Mouse (Mus musculus): ENCODE measurements at regions not wholly inside any gene's neighbourhood (a gene's known extent, or its start where the extent isn't known, plus 50 kb on each side); places are given as distances from the start of the nearest gene placed in this dataset.
"Not testable (repeated sequence)": the region's sequence is repeated elsewhere in the genome, so short reads cannot be mapped to it uniquely, and the experiment has no call there.

DNA sequence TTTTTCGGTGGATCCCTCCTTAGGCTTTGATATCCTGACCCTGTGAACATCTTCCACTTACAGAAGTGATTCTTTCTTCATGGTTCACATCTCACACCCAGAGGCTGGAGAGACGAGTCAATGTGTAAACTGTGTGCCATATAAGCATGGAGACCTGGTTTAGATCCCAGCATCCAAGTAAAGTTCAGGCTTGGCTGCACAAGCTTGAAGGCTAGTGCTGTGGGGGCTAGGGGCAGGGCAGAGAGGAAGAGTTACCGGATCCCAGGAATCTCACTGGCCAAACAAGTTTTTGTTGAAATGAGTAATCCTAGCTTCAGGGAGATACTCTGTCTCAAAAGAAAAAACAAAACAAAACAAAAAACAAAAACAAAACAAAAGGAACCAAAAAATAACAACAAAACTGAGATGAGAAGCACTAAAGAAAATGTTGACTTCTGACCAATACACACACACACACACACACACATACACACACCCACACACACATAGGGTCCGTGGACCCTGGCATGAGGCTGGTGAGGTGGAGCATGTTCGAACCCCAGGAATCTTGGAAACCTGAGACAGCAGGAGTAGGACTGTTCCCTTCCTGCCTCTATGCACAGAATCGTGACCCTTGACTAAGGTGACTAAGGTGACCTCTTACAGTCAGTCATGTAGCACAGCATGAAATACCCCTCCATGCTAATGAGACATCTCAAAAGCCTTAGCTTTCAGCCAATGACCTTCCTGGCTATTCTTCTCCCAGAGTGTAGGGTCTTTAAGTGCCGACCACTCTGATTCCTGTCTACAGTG lies 55.2 kb downstream of the Gm12728 start:
- no peak for DNase-seq (ENCODE audit: low spot score in 2 of 2)
- TF ChIP-seq CTCF (conservative IDR thresholded peaks at IDR 0.05) = no peak
- H3K4me3 ChIP-seq = no peak overlapping the region
- H3K27ac ChIP-seq = no peak overlapping the region

DNA sequence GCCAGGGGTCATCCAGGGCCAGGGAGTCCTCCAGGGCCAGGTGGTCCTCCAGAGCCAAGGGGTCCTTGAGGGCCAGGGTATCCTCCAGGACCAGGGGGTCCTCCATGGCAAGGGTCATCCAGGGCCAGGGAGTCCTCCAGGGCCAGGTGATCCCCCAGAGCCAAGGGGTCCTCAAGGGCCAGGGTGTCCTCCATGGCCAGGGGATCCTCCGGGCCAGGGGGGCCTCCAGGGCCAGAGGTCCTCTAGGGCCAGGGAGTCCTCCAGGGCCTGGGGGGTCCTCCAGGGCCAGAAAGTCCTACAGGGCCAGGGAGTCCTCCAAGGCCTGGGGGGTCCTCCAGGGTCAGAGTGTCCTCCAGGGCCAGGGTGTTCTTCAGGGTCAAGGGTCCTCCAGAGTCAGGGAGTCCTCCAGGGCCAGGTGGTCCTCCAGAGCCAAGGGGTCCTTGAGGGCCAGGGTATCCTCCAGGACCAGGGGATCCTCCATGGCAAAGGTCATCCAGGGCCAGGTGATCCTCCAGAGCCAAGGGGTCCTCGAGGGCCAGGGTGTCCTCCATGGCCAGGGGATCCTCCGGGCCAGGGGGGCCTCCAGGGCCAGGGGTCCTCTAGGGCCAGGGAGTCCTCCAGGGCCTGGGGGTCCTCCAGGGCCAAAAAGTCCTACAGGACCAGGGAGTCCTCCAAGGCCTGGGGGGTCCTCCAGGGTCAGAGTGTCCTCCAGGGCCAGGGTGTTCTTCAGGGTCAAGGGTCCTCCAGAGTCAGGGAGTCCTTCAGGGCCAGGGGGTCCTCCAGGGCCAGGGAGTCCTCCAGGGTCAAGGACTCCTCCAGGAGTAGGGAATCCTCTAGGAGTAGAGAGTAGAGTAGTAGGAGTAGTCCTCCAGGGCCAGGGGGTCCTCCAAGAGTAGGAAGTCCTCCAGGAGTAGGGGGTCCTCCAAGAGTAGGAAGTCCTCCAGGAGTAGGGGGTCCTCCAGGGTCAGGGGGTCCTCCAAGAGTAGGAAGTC lies 56.6 kb downstream of the Gm12728 start:
- not testable (repeated sequence) for DNase-seq (ENCODE audit: low spot score in 2 of 2); H3K27ac ChIP-seq; H3K4me3 ChIP-seq

DNA sequence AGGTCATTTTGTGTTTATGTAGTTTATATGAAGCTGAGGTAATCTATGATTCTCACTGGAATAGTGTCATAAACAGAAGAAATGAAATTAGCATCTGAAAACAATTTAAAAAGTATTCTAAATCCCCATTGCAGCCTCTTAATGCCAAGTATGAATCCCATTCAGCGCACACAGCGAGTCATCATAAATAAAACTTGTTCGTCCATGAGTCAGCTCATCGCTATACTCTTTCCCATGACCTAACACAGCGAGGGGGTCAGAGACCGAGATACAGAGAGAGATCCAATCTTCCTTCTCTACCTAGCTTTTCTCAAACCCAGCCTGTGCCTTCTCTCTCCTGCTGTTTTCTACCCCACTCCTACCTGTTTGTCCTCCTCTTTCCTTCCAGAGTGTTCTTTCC lies 63.4 kb downstream of the Gm12728 start:
- DNase-seq (ENCODE audit: low spot score in 2 of 2) = no peak

DNA sequence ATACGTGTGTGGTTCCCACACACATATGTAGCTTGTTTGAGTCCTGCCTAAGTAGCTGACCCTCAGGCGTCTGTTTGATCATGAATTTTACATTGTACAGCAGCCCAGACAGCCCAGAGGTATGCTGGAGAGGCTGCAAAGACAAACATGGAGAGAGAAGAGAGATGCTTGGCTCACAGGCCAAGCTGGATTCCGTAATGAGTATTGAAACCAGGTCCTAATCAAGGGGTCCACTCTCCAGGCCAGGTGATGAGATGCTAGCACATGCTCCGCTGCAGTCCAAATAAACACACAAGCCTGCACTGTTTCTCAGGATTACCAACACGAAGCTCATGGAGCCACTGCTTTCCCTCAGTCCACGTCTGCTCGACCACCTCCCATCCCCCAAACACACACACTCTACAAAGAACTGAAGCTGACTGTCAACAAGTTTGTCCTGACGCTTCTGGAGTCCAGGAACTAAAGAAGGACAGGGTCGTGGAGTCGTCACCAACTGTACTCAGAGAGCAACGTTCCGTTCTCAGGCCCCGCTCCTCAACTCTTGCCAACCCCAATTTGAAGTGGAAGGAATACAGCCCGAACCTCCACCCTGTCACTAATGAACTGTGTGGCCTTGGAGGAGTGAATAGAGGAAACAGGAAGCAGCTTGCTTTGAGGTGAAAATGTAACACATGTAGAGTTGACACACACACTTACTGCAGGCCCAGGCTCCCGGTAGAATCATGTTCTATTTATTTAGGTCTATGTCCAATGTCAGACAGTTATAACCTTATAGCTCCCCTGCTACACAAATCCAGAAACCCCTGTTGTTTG lies 69.6 kb downstream of the Gm12728 start:
- no peak overlapping the region for H3K4me3 ChIP-seq
- no peak for DNase-seq (ENCODE audit: low spot score in 2 of 2)
- no peak overlapping the region for H3K27ac ChIP-seq
- TF ChIP-seq CTCF (conservative IDR thresholded peaks at IDR 0.05) = no peak

More for the DNA sequence above, 63.4 kb downstream of the Gm12728 start:
- no peak for TF ChIP-seq CTCF (conservative IDR thresholded peaks at IDR 0.05)
- no peak overlapping the region for H3K27ac ChIP-seq
- H3K4me3 ChIP-seq = no peak overlapping the region

DNA sequence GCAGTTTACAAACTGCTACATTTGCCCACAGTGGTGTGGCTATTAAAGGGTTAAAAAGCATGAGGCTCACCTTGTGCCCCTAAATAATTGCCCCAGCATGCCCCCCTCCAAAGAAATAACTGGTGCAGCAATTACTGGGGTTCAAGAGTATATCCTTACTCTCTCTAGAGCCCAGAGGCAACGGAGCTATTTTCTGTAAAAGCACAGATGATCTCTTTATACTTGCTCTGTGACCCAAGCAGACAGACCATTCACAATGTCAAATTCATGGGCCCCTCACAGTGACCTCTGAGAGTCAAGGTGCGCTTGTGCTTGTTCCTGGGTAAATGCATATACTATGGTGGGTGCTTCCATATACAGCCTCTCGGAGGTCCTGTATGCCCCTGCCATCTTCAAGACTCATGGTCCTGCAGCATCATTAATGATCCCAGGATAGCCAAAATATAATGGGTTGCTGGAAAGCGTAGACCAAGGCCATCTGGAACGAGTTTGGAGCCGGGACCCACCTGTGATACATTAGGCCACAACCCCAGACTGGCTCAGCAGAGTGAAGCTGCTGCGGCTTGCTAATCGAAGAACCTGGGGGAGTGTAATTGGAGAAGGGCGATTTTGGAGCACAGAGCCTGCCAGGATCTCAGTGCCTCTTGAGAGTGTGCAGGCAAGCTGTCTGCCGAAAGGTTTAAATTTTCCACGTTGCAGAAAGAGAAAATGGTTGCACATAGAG lies 71.4 kb downstream of the Gm12728 start:
- no peak for TF ChIP-seq CTCF (conservative IDR thresholded peaks at IDR 0.05)
- H3K27ac ChIP-seq = no peak overlapping the region
- DNase-seq (ENCODE audit: low spot score in 2 of 2) = no peak
- H3K4me3 ChIP-seq = no peak overlapping the region

GRCm38 (mm10) chr4:105861654-105862037 lies 72.0 kb downstream of the Gm12728 start:
- Histone ChIP-seq H3K27ac (no peak overlapping the region), H3K4me3 (no peak overlapping the region)
- DNase-seq (ENCODE audit: low spot score in 2 of 2) = no peak
- no peak for TF ChIP-seq CTCF (conservative IDR thresholded peaks at IDR 0.05)

- no peak for TF ChIP-seq CTCF (conservative IDR thresholded peaks at IDR 0.05)
- Histone ChIP-seq H3K4me3 (no peak overlapping the region), H3K27ac (no peak overlapping the region)
- DNase-seq (ENCODE audit: low spot score in 2 of 2) = no peak
Observed at GRCm38 (mm10) chr4:105870512-105870911, 80.8 kb downstream of the Gm12728 start.

DNA sequence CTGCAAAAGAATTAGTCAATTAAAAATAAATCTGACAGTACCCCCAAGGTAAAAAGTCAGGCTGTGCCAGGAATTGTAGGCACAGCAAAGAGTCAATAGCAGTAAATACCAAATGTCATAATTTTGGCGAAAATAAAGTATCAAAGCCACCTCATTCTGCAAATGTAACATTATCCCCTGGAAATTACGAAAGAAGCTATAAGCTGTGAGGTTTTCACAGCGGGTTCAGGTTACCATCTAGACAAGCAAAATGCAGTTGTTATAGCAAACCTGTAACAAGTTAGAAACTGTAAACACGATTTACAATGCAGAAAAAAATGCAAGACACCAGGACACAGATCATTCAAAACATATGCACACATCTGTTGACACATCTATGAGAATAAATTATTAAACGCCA lies 87.6 kb downstream of the Gm12728 start:
- Histone ChIP-seq H3K27ac (no peak overlapping the region), H3K4me3 (no peak overlapping the region)
- DNase-seq (ENCODE audit: low spot score in 2 of 2) = no peak
- TF ChIP-seq CTCF (conservative IDR thresholded peaks at IDR 0.05) = no peak

DNA sequence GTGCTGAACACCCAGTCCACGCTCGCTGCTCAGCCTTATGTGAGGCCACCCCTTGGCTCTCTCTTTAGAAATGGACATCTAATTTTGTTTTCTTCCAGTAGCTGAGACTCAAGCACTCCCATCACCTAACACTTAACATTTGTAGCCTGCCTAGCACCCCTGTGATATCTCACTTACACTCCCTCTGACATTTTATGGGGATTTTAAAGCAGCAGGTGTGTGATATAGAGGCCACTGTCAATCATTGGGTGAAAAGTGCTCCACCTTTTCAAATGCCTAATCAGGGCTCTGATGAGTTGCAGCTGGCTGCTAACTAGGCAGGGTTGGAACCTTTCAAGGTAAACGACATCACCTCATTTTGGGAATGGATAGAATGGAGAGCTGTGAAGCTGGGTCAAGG lies 90.2 kb downstream of the Gm12728 start:
- no peak for TF ChIP-seq CTCF (conservative IDR thresholded peaks at IDR 0.05)
- H3K4me3 ChIP-seq = no peak overlapping the region
- no peak overlapping the region for H3K27ac ChIP-seq

GRCm38 (mm10) chr4:105884791-105885190 lies 95.1 kb downstream of the Gm12728 start:
- H3K4me3 ChIP-seq = no peak overlapping the region
- TF ChIP-seq CTCF (conservative IDR thresholded peaks at IDR 0.05) = no peak

More for the DNA sequence above, 90.2 kb downstream of the Gm12728 start:
- DNase-seq (ENCODE audit: low spot score in 2 of 2) = no peak

DNA sequence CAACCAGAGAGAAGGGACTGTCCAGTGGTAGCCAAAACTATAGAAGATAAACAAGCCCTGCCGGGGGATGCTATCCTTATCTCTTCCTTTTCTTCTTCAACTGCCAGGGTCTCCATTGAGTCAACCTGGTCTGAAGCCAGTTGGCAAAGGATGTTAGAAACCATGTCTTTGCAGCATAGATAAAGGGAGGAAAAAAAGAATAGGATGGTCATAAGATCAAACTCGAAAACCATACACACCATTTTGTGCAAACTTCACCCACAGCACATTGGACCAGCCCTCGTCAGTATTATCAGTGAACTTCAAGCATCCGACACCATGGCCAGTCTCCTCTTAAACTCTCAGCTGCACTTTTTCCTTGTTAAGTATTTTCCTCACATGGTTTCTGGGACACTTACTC lies 101.8 kb downstream of the Gm12728 start:
- no peak for TF ChIP-seq CTCF (conservative IDR thresholded peaks at IDR 0.05)
- H3K27ac ChIP-seq = no peak overlapping the region
- DNase-seq (ENCODE audit: low spot score in 2 of 2) = no peak

More at GRCm38 (mm10) chr4:105884791-105885190, 95.1 kb downstream of the Gm12728 start:
- H3K27ac ChIP-seq = no peak overlapping the region
- no peak for DNase-seq (ENCODE audit: low spot score in 2 of 2)

DNA sequence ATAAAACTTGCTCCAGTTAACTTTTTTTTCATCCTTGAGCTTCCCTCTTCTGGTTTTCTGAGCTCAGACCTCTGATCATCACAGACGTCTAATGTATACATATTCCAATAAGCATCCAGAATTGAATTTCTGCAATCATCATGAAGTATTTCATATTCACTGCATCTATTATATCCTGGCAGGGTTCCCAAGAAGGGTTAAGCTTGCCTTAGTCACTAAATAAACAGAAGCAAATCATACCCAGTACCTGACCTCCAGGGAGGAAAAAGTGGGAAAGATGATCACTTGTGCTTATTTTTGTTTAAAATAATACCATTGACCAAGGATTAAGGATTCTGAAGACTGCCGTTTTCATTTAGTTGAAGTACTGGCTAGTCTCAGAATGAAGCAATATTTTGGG lies 102.4 kb downstream of the Gm12728 start:
- DNase-seq (ENCODE audit: low spot score in 2 of 2) = no peak
- H3K4me3 ChIP-seq = no peak overlapping the region
- H3K27ac ChIP-seq = no peak overlapping the region
- TF ChIP-seq CTCF (conservative IDR thresholded peaks at IDR 0.05) = no peak

More for the DNA sequence above, 101.8 kb downstream of the Gm12728 start:
- no peak overlapping the region for H3K4me3 ChIP-seq
